Mouse (Mus musculus) ES-E14 (cell line): Measurements from ENCODE around the gene Mn1. TPM values are rescaled to one million over a fixed set of nuclear protein-coding genes. Genes with fewer than 3 reads are reported as not detected.

ENCODE experiments used
- DNase-seq: peaks from one replicate; pipeline ENCODE4 v3.0.0-alpha.2; 2013; ENCODE audit warnings: low read depth, low spot score
- H3K27ac ChIP-seq: 2 replicates; pipeline ENCODE4 v1.5.1; 2012; ENCODE audit warnings: low read depth, mild to moderate bottlenecking, low read length, moderate library complexity, mixed read lengths; ENCODE audit not compliant: poor library complexity, insufficient read depth, severe bottlenecking
- H3K36me3 ChIP-seq: 2 replicates; pipeline ENCODE4 v1.6.1; 2012; ENCODE audit warnings: mild to moderate bottlenecking, low read length, moderate library complexity, mixed read lengths; ENCODE audit not compliant: control insufficient read depth, poor library complexity, insufficient read depth, severe bottlenecking
- H3K4me1 ChIP-seq, 2 experiments: fragments of 150-350 bp in 1 of 2; sonication (generic) in 1 of 2; 2 replicates each; pipeline ENCODE4 v1.6.1; 2012; ENCODE audit warnings: low read length in 2 of 2, mild to moderate bottlenecking in 1 of 2, mixed read lengths in 1 of 2; ENCODE audit not compliant: control insufficient read depth in 2 of 2, insufficient read depth in 2 of 2, poor library complexity in 1 of 2
- H3K4me3 ChIP-seq, 2 experiments: fragments of 150-350 bp in 1 of 2; sonication (generic) in 1 of 2; 2 replicates each; pipeline ENCODE4 v1.5.1; 2012; ENCODE audit warnings: low read length in 2 of 2, low read depth in 1 of 2, mild to moderate bottlenecking in 1 of 2, mixed read lengths in 1 of 2; ENCODE audit not compliant: insufficient read depth in 1 of 2, poor library complexity in 1 of 2, severe bottlenecking in 1 of 2
- H3K9ac ChIP-seq: 2 replicates; pipeline ENCODE4 v1.6.1; 2012; ENCODE audit warnings: low read depth, mild to moderate bottlenecking, low read length, mixed read lengths; ENCODE audit not compliant: poor library complexity, insufficient read depth, severe bottlenecking
- H3K9me3 ChIP-seq: fragments of 150-350 bp; sonication (generic); 2 replicates; pipeline ENCODE4 v1.6.1; 2012; ENCODE audit warnings: low read depth, mild to moderate bottlenecking, low read length; ENCODE audit not compliant: control insufficient read depth, insufficient read depth
- CHD2 ChIP-seq: IDR thresholded peaks from 2 replicates; pipeline ENCODE4 v1.6.1; 2014; ENCODE audit warnings: mild to moderate bottlenecking, low read depth, low read length, inconsistent platforms
- HCFC1 ChIP-seq: IDR thresholded peaks from 2 replicates; pipeline ENCODE4 v1.6.1; 2012; ENCODE audit warnings: low read length, inconsistent platforms, borderline replicate concordance; ENCODE audit not compliant: insufficient read depth
- MAFK ChIP-seq: IDR thresholded peaks from 2 replicates; pipeline ENCODE4 v1.6.1; 2014; ENCODE audit warnings: mild to moderate bottlenecking, low read depth, low read length, inconsistent platforms; ENCODE audit not compliant: insufficient read depth
- ZC3H11A ChIP-seq: IDR thresholded peaks from 2 replicates; pipeline ENCODE4 v1.6.1; 2012; ENCODE audit warnings: low read depth, mild to moderate bottlenecking, inconsistent platforms, low read length, borderline replicate concordance
- ZNF384 ChIP-seq: IDR thresholded peaks from 2 replicates; pipeline ENCODE4 v1.6.1; 2012; ENCODE audit warnings: low read depth, low read length, inconsistent platforms
- in situ Hi-C, 2 experiments: fragments of 600-800 bp; cut with MboI; formaldehyde crosslinking; loops; one replicate each; pipeline ENCODE4 v1.15.1; 2025; ENCODE audit warnings: low sequenced_read_pairs in 2 of 2, inconsistent platforms in 1 of 2; ENCODE audit not compliant: unreplicated experiment in 2 of 2
- total RNA-seq: library from RNA; depleted of rRNA; stranded (reverse); fragments of 300-350 nt; gene quantifications from 2 replicates; pipeline ENCODE4 v1.2.3, GENCODE M21; 2012; rRNA removed

Gene Mn1
- 1.9 and 2.8 TPM in 2 replicates for total RNA-seq

- Histone ChIP-seq H3K4me3 (peak within 1 kb of the TSS; percentile 68 to 91), H3K4me1 (peaks cover 2 to 15% of the 10 kb centered on the region in 2 experiments; a peak in 1 of 4 replicates), H3K9ac (peak within 1 kb of the TSS; percentile 69), H3K36me3 (no peaks in the 10 kb centered on the region), H3K27ac (no peak within 1 kb of the TSS), H3K9me3 (no peaks in the 10 kb centered on the region)
- in situ Hi-C loops = no loop called here
- DNase-seq = peak; percentile 78
- TF ChIP-seq CHD2 = no peak
- no peak for TF ChIP-seq ZNF384
- no peak for TF ChIP-seq MAFK
- no peak for TF ChIP-seq ZC3H11A
- no peak for TF ChIP-seq HCFC1
Observed at GRCm38 (mm10) chr5:111416591-111417374, at the start of gene Mn1. Mn1 (plus strand) TSS chr5:111417362.

- Histone ChIP-seq H3K9ac (no peak overlapping the region), H3K4me3 (no peak overlapping the region), H3K4me1 (peaks cover 1 to 10% of the 10 kb centered on the region in 2 experiments; a peak in 1 of 4 replicates), H3K36me3 (peaks cover 32% of the 10 kb centered on the region), H3K27ac (no peak overlapping the region), H3K9me3 (no peaks in the 10 kb centered on the region)
- TF ChIP-seq MAFK = no peak
- no peak for TF ChIP-seq HCFC1
- no peak for TF ChIP-seq CHD2
- no peak for TF ChIP-seq ZC3H11A
- TF ChIP-seq ZNF384 = no peak
- DNase-seq = no peak
- in situ Hi-C loops = no loop called here
Observed at GRCm38 (mm10) chr5:111367937-111368517, 49.1 kb upstream of the Mn1 start.

GRCm38 (mm10) chr5:111368576-111368975, 48.6 kb upstream of the Mn1 start:
- no peaks in the 10 kb centered on the region for H3K9me3 ChIP-seq
- no peak overlapping the region for H3K4me3 ChIP-seq
- peaks cover 0 to 8% of the 10 kb centered on the region in 2 experiments; a peak in 1 of 4 replicates for H3K4me1 ChIP-seq
- TF ChIP-seq ZC3H11A (no peak), HCFC1 (no peak), ZNF384 (no peak), CHD2 (no peak), MAFK (no peak)
- no peak for DNase-seq
- no peak overlapping the region for H3K27ac ChIP-seq
- H3K9ac ChIP-seq = no peak overlapping the region
- H3K36me3 ChIP-seq = peaks cover 37% of the 10 kb centered on the region
- in situ Hi-C loops = no loop called here

GRCm38 (mm10) chr5:111375616-111376015, 41.5 kb upstream of the Mn1 start:
- Histone ChIP-seq H3K4me3 (no peak overlapping the region), H3K4me1 (peaks cover 0 to 5% of the 10 kb centered on the region in 2 experiments; a peak in 2 of 4 replicates), H3K36me3 (peaks cover 64% of the 10 kb centered on the region), H3K9me3 (no peaks in the 10 kb centered on the region), H3K9ac (no peak overlapping the region), H3K27ac (no peak overlapping the region; the same call in 1 of the 2 replicates)
- TF ChIP-seq HCFC1 (no peak), CHD2 (no peak), ZC3H11A (no peak), ZNF384 (no peak), MAFK (no peak)
- in situ Hi-C loops = no loop called here
- no peak for DNase-seq
